Mouse (Mus musculus) MEL (cell line): ENCODE data around the gene Esyt1.

Experiments used
- CHD1 ChIP-seq: IDR thresholded peaks from 2 replicates; pipeline ENCODE4 v1.6.1; 2012; ENCODE audit warnings: low read depth, mild to moderate bottlenecking, inconsistent platforms, low read length, improper control_type of control experiment
- CTCF ChIP-seq, 3 experiments: IDR thresholded peaks in 2 of 3; conservative IDR thresholded peaks in 1 of 3; 2 replicates each; pipeline ENCODE4 v1.5.1; 2011 to 2012; ENCODE audit warnings: low read length in 3 of 3, low read depth in 2 of 3, mild to moderate bottlenecking in 2 of 3, improper control_type of control experiment in 1 of 3, inconsistent platforms in 1 of 3, mixed read lengths in 1 of 3, moderate library complexity in 1 of 3; ENCODE audit not compliant: control insufficient read depth in 1 of 3, insufficient read depth in 1 of 3, poor library complexity in 1 of 3, severe bottlenecking in 1 of 3
- E2F4 ChIP-seq: IDR thresholded peaks from 2 replicates; pipeline ENCODE4 v1.6.1; 2011; ENCODE audit warnings: low read depth, low read length, improper control_type of control experiment, borderline replicate concordance
- ETS1 ChIP-seq: IDR thresholded peaks from 2 replicates; pipeline ENCODE4 v1.6.1; 2012; ENCODE audit warnings: low read depth, mild to moderate bottlenecking, inconsistent platforms, low read length, improper control_type of control experiment, moderate library complexity
- GABPA ChIP-seq: IDR thresholded peaks from 2 replicates; pipeline ENCODE4 v1.6.1; 2012; ENCODE audit warnings: low read depth, mild to moderate bottlenecking, inconsistent platforms, low read length, improper control_type of control experiment, moderate library complexity
- MAFK ChIP-seq: IDR thresholded peaks from 2 replicates; pipeline ENCODE4 v1.6.1; 2011; ENCODE audit warnings: low read depth, mild to moderate bottlenecking, low read length, improper control_type of control experiment, borderline replicate concordance
- POLR2A ChIP-seq, 2 experiments: IDR thresholded peaks; 2 replicates each; pipeline ENCODE4 v1.6.1; 2011 to 2012; ENCODE audit warnings: low read length in 2 of 2, mild to moderate bottlenecking in 2 of 2, control low read depth in 1 of 2, improper control_type of control experiment in 1 of 2, low read depth in 1 of 2, moderate library complexity in 1 of 2; ENCODE audit not compliant: control insufficient read depth in 1 of 2, insufficient read depth in 1 of 2, poor library complexity in 1 of 2
- ZMIZ1 ChIP-seq: IDR thresholded peaks from 2 replicates; pipeline ENCODE4 v1.6.1; 2012; ENCODE audit warnings: low read depth, mild to moderate bottlenecking, inconsistent platforms, low read length, improper control_type of control experiment, moderate library complexity

GRCm38 (mm10) chr10:128538340-128538870 is 12.7 kb upstream of the Esyt1 start:
- TF ChIP-seq ETS1 (no peak), E2F4 (no peak), ZMIZ1 (no peak), MAFK (no peak), CHD1 (no peak), CTCF (IDR thresholded peaks at IDR 0.05 in 2 of 3, conservative IDR thresholded peaks at IDR 0.05 in 1 of 3; ENCODE audit: control insufficient read depth in 1 of 3, insufficient read depth in 1 of 3, low read depth in 2 of 3, low read length in 3 of 3, poor library complexity in 1 of 3, severe bottlenecking in 1 of 3) (no peak), GABPA (no peak), POLR2A (IDR thresholded peaks at IDR 0.05; ENCODE audit: control insufficient read depth in 1 of 2, insufficient read depth in 1 of 2, low read depth in 1 of 2, low read length in 2 of 2, poor library complexity in 1 of 2) (no peak)
